Mouse (Mus musculus): ENCODE results near the gene Klk1b8. TPM values are rescaled to one million over a fixed set of nuclear protein-coding genes. Genes with fewer than 3 reads are reported as not detected.
"Not testable (repeated sequence)": the region's sequence is repeated elsewhere in the genome, so short reads cannot be mapped to it uniquely, and the experiment has no call there.

The Klk1b8 gene
- total RNA-seq, 2 experiments from 2014 or later: not detected

DNA sequence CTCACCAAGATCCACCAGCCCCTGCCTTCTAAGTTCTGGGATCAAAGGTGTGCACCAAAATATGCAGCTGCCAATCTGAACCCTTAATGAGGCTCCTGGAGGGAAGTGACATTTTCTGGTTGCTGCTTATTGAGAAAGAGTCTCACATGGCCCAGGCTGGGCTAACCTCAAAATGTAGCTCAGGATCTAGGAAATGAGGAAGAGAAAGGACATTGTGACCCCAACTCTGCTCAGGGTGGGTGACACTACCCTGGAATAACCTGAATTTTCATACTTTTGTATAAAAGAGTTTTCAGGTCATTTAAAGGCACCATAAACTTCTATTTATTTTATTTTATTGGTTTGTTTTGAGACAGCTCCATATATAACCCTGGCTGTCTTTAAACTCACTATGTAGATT, 35.2 kb downstream of the Klk1b8 start:
- intact Hi-C loops (cut with DNase I): no loop called here
- no peak for DNase-seq (ENCODE audit: low spot score in 2 of 2)

DNA sequence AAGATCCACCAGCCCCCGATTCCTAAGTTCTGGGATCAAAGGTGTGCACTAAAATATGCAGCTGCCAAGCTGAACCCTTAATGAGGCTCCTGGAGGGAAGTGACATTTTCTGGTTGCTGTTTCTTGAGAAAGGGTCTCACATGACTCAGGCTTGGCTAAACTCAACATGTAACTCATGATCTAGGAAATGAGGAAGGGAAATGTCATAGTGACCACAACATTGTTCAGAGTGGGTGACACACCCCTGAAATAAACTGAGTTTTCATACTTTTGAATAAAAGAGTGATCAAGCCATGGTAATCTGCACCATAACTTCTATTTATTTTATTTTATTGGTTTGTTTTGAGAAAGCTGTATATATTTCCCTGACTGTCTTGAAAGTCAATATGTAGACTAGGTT, 44.4 kb downstream of the Klk1b8 start:
- DNase-seq (ENCODE audit: low spot score in 2 of 2); intact Hi-C loops (cut with DNase I): not testable (repeated sequence)

DNA sequence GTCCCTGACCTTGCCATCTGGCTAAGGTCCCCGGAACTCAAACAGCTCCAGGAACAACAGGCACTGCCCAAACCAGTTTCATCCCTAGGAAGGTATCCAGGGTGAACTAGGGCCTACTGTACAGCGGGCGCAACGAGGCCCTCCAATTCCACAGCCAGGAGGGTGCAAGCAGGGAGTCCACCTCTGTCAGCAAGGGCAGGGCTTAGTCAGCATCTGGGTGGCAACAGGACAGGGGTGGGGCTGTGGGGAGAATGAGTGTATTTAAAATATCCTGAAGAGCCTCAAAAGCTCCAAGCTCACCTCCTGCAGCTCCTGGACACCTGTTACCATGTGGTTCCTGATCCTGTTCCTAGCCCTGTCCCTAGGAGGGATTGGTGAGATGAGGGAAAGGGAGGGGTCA, 45.1 kb downstream of the Klk1b8 start, which contains the start of gene Klk1b11:
Gene Klk1b11, plus strand, starts transcription at position 301 of the 400 bp plus-strand sequence.
- DNase-seq (ENCODE audit: low spot score in 2 of 2); intact Hi-C loops (cut with DNase I): not testable (repeated sequence)

Other genes starting within 250 kb of the Klk1b8 start
- gene Klk13, start 238.1 kb upstream of the Klk1b8 start, total RNA-seq (2021): not detected
- not detected for gene Klk12, start 181.8 kb upstream of the Klk1b8 start, total RNA-seq (2021)
- gene Klk11, start 176.1 kb upstream of the Klk1b8 start, total RNA-seq (2021): not detected
- gene Klk10, start 169.6 kb upstream of the Klk1b8 start, total RNA-seq (2021): not detected
- not detected for gene Klk9, start 158.8 kb upstream of the Klk1b8 start, total RNA-seq (2021)
- gene Klk8, start 153.1 kb upstream of the Klk1b8 start, total RNA-seq (2021): 1 to 10 TPM; 1.3 to 3.6 TPM
- not detected for gene Klk7, start 139.4 kb upstream of the Klk1b8 start, total RNA-seq (2021)
- 1 to 10 TPM; 1.0 to 1.8 TPM for gene Klk6, start 126.2 kb upstream of the Klk1b8 start, total RNA-seq (2021)
- not detected for gene Klk5, start 108.7 kb upstream of the Klk1b8 start, total RNA-seq (2021)
- not detected for gene Klk4, start 69.5 kb upstream of the Klk1b8 start, total RNA-seq (2021)
- gene Klk15, start 16.9 kb upstream of the Klk1b8 start, total RNA-seq (2021): not detected
- not detected for gene Klk1b1, start 16.1 kb downstream of the Klk1b8 start, total RNA-seq (2021)
- gene Klk1b9, start 25.4 kb downstream of the Klk1b8 start, total RNA-seq (2021): not detected
- gene Klk1b11, start 45.2 kb downstream of the Klk1b8 start, total RNA-seq (2021): not detected
- gene Klk1b26, start 61.5 kb downstream of the Klk1b8 start, total RNA-seq (2021): not detected
- not detected for gene Klk1b27, start 101.6 kb downstream of the Klk1b8 start, total RNA-seq (2021)
- gene Klk1b21, start 151.7 kb downstream of the Klk1b8 start, total RNA-seq (2021): not detected
- not detected for gene Klk1b22, start 162.0 kb downstream of the Klk1b8 start, total RNA-seq (2021)
- not detected for gene Klk1b16, start 186.1 kb downstream of the Klk1b8 start, total RNA-seq (2021)
- gene Klk1b24, start 237.6 kb downstream of the Klk1b8 start, total RNA-seq (2021): not detected
- not detected for gene Klk1b3, start 247.5 kb downstream of the Klk1b8 start, total RNA-seq (2021)

All from left cerebral cortex, postnatal 36 days (tissue).